Mouse (Mus musculus) heart, postnatal 14 days (tissue): ENCODE measurements around the gene Gsto2. TPM values are rescaled to one million over a fixed set of nuclear protein-coding genes. Genes with fewer than 3 reads are reported as not detected.

Experiments
- DNase-seq, 2 experiments: peaks; one replicate each; pipeline ENCODE4 v3.0.0; 2021 to 2022
- intact Hi-C: fragments of 180-260 bp; cut with DNase I; formaldehyde crosslinking; loops from one replicate; pipeline ENCODE4 v1.15.1; 2025
- total RNA-seq, 2 experiments: library from RNA; stranded (reverse); gene quantifications; 2 replicates each; pipeline ENCODE4 v1.2.3; 2021

The Gsto2 gene
- total RNA-seq, 2 experiments from 2014 or later: 1.6 to 1.7 TPM

- DNase-seq: peak; percentile 88 to 93
- intact Hi-C loops: no loop called here
Measured at GRCm38 (mm10) chr19:47854796-47855783, 10.2 kb upstream of the Gsto2 start, which contains the start of gene Gsto1. Gene Gsto1, plus strand, starts transcription at chr19:47854970.

DNA sequence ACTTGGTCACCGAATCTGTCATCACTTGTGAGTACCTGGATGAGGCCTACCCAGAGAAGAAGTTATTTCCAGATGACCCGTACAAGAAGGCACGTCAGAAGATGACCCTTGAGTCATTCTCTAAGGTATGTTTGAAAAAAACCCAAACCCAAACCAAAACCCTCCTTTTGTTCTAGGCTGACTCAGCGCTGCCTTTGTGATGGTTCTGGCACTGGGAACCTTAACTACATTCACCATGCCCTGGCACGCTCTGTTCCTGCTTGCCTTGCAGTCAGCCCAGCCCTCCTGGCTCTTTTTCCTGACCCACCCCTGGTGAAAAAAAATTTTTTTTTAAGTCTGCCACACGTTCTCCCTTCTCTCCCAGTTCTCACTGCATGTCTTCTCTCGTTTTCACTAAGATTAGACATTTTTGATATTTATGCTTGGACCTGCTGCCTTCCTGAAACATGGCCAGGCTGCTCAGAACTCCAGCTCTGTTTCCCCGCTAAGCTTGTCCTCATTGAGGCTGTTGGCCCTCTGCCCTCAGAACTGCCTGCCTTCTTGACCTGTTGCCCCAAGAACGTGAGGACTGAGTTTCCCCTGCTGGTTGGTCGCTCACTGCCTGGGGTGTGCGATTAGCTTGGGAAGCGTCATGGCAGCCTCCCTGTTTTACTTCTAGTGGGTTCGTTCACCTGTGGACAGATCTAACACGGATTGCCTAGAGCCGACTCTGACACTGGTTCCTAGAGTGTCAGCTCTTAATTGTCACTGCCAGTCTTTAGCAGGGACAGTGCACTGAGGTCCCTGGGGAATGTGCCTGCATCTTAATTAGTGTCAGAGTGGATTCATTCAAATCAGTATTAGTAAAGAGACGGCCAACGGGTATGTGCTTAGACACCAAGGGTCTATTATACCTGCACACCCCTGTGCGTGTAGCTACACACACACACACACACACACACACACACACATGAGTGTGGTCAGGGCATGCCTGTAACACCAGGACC, 7.1 kb upstream of the Gsto2 start:
- no peak for DNase-seq
- intact Hi-C loops: no loop called here

DNA sequence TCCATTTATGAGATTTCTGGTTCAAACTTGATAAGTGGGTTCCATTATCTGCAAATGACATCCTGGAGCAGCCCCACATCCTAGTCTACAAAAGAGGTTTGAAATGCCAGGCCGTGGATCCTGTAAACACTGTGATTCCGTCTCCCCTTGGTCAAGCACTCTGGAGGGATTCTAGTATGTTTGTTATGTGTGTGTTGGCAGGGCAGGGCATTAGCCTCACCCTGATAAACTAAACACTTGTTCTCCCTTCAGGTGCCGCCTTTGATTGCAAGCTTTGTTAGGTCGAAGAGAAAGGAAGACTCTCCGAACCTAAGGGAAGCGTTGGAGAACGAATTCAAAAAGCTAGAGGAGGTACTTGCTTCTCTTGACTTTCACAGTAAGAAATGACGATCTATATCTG, 6.2 kb upstream of the Gsto2 start:
- DNase-seq: no peak
- intact Hi-C loops: no loop called here

DNA sequence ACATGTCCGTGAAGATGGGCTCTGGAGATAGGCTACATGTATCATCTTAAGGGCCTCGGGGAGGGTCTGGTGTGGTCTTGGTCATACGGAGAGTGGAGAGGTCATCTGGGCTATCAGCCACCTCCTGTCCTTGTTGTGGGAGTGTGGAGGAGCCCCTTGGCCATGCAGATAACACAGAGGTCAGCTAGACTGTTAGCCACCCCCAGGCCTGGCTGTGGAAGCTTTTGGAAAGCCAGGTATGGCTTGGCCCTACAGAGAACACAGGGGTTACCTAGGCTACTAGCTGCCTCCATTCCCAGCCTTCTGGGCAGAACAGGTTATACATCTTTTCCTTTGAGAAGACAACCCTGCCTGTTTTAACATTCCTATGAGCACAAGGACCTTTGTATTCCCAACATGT, 2.8 kb upstream of the Gsto2 start:
- intact Hi-C loops: no loop called here
- DNase-seq: no peak

DNA sequence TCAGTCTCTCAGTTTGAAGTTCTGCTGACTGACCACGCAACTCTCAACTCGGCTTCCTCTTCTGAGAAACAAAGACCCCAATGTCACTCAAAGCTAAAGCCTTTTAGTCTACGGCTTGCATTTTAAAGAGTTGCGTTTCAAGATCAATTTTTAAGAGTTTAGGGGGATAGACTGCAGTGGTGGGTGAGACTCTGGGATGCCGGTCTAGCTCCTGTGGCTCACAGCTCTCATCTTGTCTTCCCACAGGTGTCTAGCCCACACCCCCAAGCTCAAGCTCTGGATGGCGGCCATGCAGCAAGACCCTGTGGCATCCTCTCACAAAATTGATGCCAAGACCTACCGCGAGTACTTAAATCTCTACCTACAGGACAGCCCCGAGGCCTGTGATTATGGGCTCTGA, 1.3 kb upstream of the Gsto2 start:
- intact Hi-C loops: no loop called here
- no peak for DNase-seq

DNA sequence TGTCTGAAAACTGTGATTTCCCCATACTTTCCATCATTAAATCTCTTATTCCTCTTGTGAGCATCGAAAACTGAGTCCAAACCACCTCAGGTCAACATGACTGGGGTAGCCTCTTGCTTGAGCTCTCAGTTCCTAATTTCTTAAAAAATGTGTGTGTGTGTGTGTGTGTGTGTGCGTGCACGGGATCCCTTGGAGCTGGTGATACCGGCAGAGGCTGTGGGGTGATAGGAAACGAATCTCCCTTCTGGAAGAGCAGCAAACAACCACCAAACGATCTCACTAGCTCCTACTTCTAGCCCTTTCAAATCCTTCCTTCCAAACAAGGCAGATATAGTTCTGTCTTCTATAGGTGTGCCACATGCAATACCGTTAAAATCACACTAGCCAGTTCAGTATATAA, 613 bp upstream of the Gsto2 start:
- DNase-seq: no peak
- intact Hi-C loops: no loop called here

DNA sequence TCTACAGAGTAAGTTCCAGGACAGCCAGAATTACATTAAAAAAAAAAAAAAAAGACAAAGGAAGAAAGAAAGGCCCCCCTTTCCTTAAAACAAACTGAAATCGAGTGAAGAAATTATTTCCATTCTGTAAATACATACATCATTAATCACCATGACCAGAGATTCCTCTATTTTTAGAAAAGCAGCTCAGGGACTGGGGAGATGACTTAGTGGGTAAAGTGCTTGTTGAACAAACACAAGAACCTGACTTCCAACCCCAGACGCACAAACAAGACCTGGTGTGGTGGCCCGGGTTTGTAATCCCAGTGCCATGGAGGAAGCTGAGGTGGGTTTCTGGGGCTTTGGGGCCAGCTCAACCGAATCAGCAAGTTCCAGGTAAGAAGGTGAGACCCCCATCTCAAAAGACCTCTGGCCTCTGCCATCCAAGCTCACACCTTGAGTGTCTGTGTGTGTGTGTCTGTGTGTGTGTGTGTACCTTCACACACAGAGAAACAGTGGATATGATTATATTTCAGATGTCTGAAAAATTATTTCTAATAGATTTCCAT, 2.4 kb downstream of the Gsto2 start:
- intact Hi-C loops: no loop called here
- no peak for DNase-seq

DNA sequence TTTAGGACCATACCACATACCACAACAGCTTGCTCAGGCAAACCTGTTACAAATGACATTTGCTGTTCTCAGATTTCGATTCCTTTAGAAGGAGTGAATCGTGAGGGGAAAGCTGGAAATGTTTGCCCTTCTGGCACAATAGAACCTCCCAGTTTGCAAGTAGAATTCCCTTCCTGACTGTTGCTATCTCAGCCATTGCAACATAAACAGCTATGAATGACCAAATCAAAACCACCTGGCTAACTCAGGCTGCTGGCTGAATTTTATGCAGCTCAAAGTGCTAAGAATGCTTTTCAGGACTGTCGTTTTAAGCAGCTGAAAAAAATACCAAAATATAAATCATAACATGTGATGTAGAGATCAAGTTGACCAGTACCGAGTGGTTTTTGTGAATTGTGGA, 3.6 kb downstream of the Gsto2 start:
- no peak for DNase-seq
- intact Hi-C loops: no loop called here

DNA sequence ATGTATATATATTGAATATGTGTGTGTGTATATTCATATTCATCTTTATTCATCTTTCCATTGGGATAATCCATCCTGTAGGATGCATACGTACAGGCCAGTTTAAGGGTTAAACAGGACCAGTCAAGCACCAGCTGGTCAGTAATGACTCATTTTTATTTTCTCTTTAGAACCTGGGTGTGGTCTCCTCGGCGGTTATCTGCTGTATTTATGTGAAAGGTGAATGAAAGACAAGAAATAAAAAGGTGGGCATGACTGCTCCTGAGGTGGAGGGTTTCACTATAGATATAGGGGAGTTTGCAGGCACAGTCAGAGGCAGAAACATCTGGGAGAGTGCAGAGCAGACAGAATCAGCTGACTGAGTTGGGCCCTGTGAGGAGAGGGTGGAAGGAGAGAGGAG, 4.2 kb downstream of the Gsto2 start:
- DNase-seq: no peak
- intact Hi-C loops: no loop called here

GRCm38 (mm10) chr19:47870102-47870666, 4.8 kb downstream of the Gsto2 start:
- DNase-seq: no peak
- intact Hi-C loops: no loop called here

GRCm38 (mm10) chr19:47871515-47871914, 6.2 kb downstream of the Gsto2 start:
- DNase-seq: no peak
- intact Hi-C loops: no loop called here

GRCm38 (mm10) chr19:47876252-47876651, 10.9 kb downstream of the Gsto2 start:
- intact Hi-C loops: no loop called here
- no peak for DNase-seq

DNA sequence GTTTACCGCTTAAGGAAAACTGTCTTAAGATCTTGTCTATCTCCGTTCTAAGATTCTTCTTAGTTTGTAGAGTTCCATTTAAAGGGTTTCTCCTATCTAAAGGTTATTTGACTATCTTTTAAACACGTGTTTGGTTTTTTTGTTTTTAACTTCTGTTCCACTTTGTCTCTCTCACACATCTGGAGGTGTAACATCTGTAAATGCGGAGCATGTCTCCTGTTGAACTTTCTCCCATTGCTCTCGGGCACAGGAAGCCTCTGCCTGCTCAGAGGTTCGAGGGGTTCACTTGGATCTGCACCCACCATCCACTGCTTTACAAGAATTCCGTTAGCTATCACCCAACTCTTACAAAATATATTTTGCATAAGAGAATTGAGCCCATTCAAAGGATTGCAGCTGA, 16.2 kb downstream of the Gsto2 start:
- DNase-seq: no peak
- intact Hi-C loops: no loop called here

GRCm38 (mm10) chr19:47882151-47882881, 17.0 kb downstream of the Gsto2 start:
- peak; percentile 85 to 90 for DNase-seq
- intact Hi-C loops: loop anchor here (1.0 kb wide), 1 partner anchor 50 kb away; no protein-coding TSS in a partner anchor

DNA sequence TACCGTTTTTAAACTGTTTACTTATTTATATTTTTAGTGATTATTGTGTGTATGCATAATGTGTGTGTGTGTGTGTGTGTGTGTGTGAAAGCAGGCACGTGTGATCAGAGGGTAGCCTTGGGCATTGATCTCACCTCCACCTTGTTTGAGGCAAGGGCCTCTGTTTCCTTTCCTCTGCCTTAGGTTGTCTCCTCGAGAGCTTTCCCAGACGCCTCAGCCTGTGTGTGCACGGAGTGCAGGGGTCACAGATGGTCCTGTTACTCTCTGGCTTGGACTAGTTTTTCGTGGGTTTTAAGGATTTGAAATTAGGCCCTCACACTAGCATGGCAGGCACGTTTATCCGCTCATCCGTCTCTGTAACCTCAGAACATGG, 17.5 kb downstream of the Gsto2 start:
- no peak for DNase-seq
- intact Hi-C loops: loop anchor here (1.0 kb wide), 1 partner anchor 49 kb away; no protein-coding TSS in a partner anchor

DNA sequence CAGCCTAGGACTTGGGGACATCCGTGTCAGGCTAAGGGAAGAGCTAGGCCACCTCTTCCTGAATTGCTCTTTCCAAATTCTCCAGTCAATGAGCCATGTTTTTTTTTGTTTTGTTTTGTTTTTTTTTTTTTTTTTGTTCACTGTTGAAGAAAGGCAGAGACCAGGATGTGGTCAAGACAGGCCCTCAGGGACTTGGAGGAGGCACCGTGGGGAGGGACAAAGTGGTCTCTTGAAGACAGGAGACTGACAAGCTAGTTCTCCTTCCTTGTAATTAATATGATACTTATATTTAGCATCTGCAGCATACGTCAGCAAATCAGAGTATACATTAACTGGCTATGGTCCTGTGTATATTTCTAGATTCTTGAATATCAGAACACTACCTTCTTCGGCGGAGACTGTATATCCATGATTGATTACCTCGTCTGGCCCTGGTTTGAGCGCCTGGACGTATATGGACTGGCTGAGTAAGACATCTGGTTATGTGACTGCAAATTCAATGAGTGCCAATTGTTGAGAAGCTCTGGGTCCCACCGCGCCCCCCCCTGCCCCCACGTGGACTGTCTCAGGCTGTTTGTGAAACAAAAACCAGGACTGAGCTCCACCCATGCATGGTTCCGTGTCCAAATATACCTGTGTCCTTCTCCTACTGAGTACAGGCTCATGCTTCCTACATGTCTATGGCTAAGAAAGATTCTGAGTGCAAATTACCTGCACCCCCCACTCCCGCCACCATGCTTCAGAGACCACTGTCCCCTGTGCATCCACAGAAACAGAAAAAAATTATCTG, 19.2 kb downstream of the Gsto2 start:
- intact Hi-C loops: no loop called here
- no peak for DNase-seq

DNA sequence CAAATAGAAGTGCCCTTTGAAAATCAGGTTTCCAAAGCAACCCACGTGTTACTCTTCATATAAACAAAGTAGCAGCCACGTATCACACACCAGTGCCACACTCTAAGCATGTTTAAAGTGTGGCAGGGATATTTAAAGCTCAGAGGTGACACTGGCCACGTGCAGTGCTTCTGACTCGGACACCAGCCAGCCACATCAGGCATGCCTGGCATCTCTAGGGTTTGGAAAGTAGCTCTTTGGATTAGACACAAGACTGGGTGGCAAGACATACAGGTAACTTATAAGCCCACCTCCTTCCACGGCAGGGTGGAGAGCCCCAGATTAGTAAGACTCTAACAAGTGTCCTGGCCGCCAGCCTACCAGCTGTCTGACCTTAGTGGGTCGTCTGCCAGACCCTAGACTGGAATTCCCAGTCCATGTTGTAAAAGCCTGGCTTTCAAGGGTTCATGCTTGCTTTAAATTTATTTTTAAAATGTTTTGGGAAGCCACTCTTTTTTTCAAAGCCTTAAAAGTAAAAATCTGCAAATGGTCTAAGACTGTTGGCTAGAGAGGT, 19.9 kb downstream of the Gsto2 start:
- peak; percentile 42 to 62 for DNase-seq
- intact Hi-C loops: no loop called here

GRCm38 (mm10) chr19:47885886-47886285, 20.6 kb downstream of the Gsto2 start:
- intact Hi-C loops: no loop called here

GRCm38 (mm10) chr19:47886617-47887016, 21.3 kb downstream of the Gsto2 start:
- intact Hi-C loops: no loop called here

More at GRCm38 (mm10) chr19:47885886-47886285, 20.6 kb downstream of the Gsto2 start:
- no peak for DNase-seq

More at GRCm38 (mm10) chr19:47886617-47887016, 21.3 kb downstream of the Gsto2 start:
- peak in 1 of 2 experiments; percentile 48 for DNase-seq
